14 mouse cellular contexts compared by ENCODE assay signal in genomic region chr9:69304492-69304891, GRCm38 (mm10).
DNase-seq lines count a peak whose midpoint lies in the region.
"Had no signal": no experiment of that assay in that cellular context is flagged by ENCODE, and none has a peak within 500 bp of the region (broad histone marks: within the 10 kb centered on the region; RNA-seq: fewer than 3 reads in every experiment).

No protein-coding gene starts in this region.

- peak; percentile 89 for DNase-seq in heart, adult 11 months
- DNase-seq in heart, adult 9 months (ENCODE audit: low spot score in 2 of 2): no peak
- DNase-seq in CD4-positive helper T cell, adult 2 months (ENCODE audit: low read depth, low spot score): peak; percentile 83
- peak; percentile 89 for DNase-seq in adrenal gland, adult 2 months
- DNase-seq in induced T-regulatory cell, adult 2 months (ENCODE audit: low read depth): peak; percentile 89
- no peak for DNase-seq in limb, embryonic 10.5 days (ENCODE audit: low spot score)
- no peak for DNase-seq in heart, postnatal 4 days
- DNase-seq: cerebellum, adult 9-10 months; gastrocnemius, postnatal 36 days; kidney, adult 11 months; kidney, postnatal 25 days; thymus, postnatal 14 days had no signal

- H3K4me1 ChIP-seq in limb, embryonic 10.5 days: peaks cover 63% of the 10 kb centered on the region

- H3K9me3 ChIP-seq in limb, embryonic 10.5 days (replicated peaks): no peaks in the 10 kb centered on the region
- H3K9me3 ChIP-seq: heart, embryonic 12.5 days; hindbrain, embryonic 15.5 days had no signal

- peaks cover 10% of the 10 kb centered on the region; the same call in 1 of the 2 replicates for H3K27me3 ChIP-seq in limb, embryonic 10.5 days (ENCODE audit: low read depth, poor library complexity, severe bottlenecking)
- H3K27me3 ChIP-seq: heart, embryonic 12.5 days had no signal

- no peaks in the 10 kb centered on the region for H3K36me3 ChIP-seq in limb, embryonic 10.5 days
- H3K36me3 ChIP-seq: heart, embryonic 12.5 days; hindbrain, embryonic 15.5 days had no signal

- WGBS in limb, embryonic 10.5 days: 70% methylated on average over 10 of the region's 10 CpGs

- no peak overlapping the region for H3K27ac ChIP-seq in limb, embryonic 10.5 days
- H3K27ac ChIP-seq: hindbrain, embryonic 15.5 days had no signal

- H3K4me3 ChIP-seq in limb, embryonic 10.5 days: no peak overlapping the region
- H3K4me3 ChIP-seq: heart, embryonic 12.5 days; hindbrain, embryonic 15.5 days had no signal

Comparison
In these comparisons a context has a peak if more than half of its experiments do, and no peak if none do; other contexts are left out.
1. DNase-seq: peak in heart, adult 11 months (single experiment), CD4-positive helper T cell, adult 2 months (single experiment), adrenal gland, adult 2 months (single experiment) and induced T-regulatory cell, adult 2 months (single experiment); none in heart, adult 9 months (0 of 2), limb, embryonic 10.5 days (single experiment) and heart, postnatal 4 days (single experiment).